Mouse (Mus musculus) CD8-positive naive resting alpha-beta T cell, adult 2 months (primary cell): ENCODE results near the gene Sgca.

Experiments
- DNase-seq, 2 experiments: peaks; one replicate each; pipeline ENCODE4 v3.0.0; 2022; ENCODE audit warnings: low read depth in 2 of 2, low spot score in 2 of 2

The Sgca gene

GRCm38 (mm10) chr11:94915675-94916403 lies 60.3 kb downstream of the Sgca start:
- DNase-seq = no peak

GRCm38 (mm10) chr11:94913302-94914090 lies 62.6 kb downstream of the Sgca start:
- DNase-seq = no peak
